Mouse (Mus musculus) brown adipose tissue, adult 24 weeks (tissue): ENCODE results near the gene Reep6. TPM values are rescaled to one million over a fixed set of nuclear protein-coding genes. Genes with fewer than 3 reads are reported as not detected.
A peak's percentile ranks its signal among the peaks of the same experiment; 100 is the strongest.

Experiments used
- H3K27ac ChIP-seq: fragments of 200-500 bp; replicated peaks from 2 replicates; pipeline ENCODE4 v1.5.1; 2012; ENCODE audit warnings: low read depth, mild to moderate bottlenecking, low read length
- H3K4me1 ChIP-seq: fragments of 200-500 bp; 2 replicates; pipeline ENCODE4 v1.6.1; 2012; ENCODE audit warnings: low read length, mixed read lengths; ENCODE audit not compliant: control insufficient read depth, insufficient read depth, insufficient read length
- H3K4me3 ChIP-seq: fragments of 200-500 bp; 2 replicates; pipeline ENCODE4 v1.5.1; 2012; ENCODE audit warnings: low read depth, mild to moderate bottlenecking, low read length, moderate library complexity; ENCODE audit not compliant: insufficient read depth
- polyA plus RNA-seq: library from polyadenylated mRNA; stranded (reverse); fragments of >200 nt; gene quantifications from 2 replicates; pipeline ENCODE4 v1.2.4, GENCODE M21; 2012; ENCODE audit not compliant: missing spikeins, insufficient read depth, insufficient read length

Reep6 gene
- polyA plus RNA-seq, 1 experiment = 17.7 TPM

- Histone ChIP-seq H3K4me3 (peak within 1 kb of the TSS; percentile 73), H3K27ac (peak within 1 kb of the TSS; percentile 23; the same call in 1 of the 2 replicates)
Observed at GRCm38 (mm10) chr10:80348244-80348781, 18.6 kb downstream of the Reep6 start, which contains the start of gene Adamtsl5. Gene Adamtsl5, minus strand, starts transcription at chr10:80348412.

GRCm38 (mm10) chr10:80348981-80349380, 19.2 kb downstream of the Reep6 start:
- Histone ChIP-seq H3K4me3 (0 out of 2 replicates have a peak overlapping the region, but pooled peaks have one; percentile 4), H3K4me1 (no peaks in the 10 kb centered on the region; the same call in 1 of the 2 replicates), H3K27ac (no peak overlapping the region)

More at GRCm38 (mm10) chr10:80348244-80348781, 18.6 kb downstream of the Reep6 start, which contains the start of gene Adamtsl5:
- no peaks in the 10 kb centered on the region; the same call in 1 of the 2 replicates for H3K4me1 ChIP-seq

GRCm38 (mm10) chr10:80350292-80350691, 20.5 kb downstream of the Reep6 start:
- Histone ChIP-seq H3K4me3 (no peak overlapping the region), H3K27ac (no peak overlapping the region), H3K4me1 (no peaks in the 10 kb centered on the region; the same call in 1 of the 2 replicates)

DNA sequence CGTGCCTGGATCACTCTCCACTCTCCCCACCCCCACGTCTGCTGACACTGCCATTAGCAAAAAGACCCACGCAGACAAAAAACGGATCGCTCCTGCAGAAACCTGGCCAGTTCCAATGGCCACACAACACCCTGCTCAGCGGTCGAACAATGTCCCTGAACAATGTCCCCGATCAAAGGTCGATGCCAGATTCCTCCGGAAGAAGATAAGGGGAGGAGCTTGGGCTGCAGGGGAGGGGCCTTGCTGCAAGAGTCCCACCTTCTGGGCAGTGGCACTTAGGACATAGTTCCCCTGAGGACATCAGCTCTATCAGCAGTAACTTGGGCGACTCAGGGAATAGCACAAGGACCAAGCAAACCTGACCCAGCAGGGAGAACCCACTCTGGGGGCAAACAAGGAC, 22.1 kb downstream of the Reep6 start:
- Histone ChIP-seq H3K27ac (no peak overlapping the region), H3K4me3 (no peak overlapping the region), H3K4me1 (no peaks in the 10 kb centered on the region; the same call in 1 of the 2 replicates)

- no peak overlapping the region for H3K4me3 ChIP-seq
- H3K4me1 ChIP-seq = no peaks in the 10 kb centered on the region; the same call in 1 of the 2 replicates
- H3K27ac ChIP-seq = no peak overlapping the region
Observed at GRCm38 (mm10) chr10:80352727-80353126, 23.0 kb downstream of the Reep6 start.

GRCm38 (mm10) chr10:80355431-80355830, 25.7 kb downstream of the Reep6 start:
- H3K4me1 ChIP-seq = no peaks in the 10 kb centered on the region
- H3K27ac ChIP-seq = no peak overlapping the region
- no peak overlapping the region for H3K4me3 ChIP-seq

- H3K27ac ChIP-seq = no peak within 1 kb of the TSS
- no peaks in the 10 kb centered on the region for H3K4me1 ChIP-seq
- H3K4me3 ChIP-seq = no peak within 1 kb of the TSS
Observed at GRCm38 (mm10) chr10:80356001-80356682, 26.4 kb downstream of the Reep6 start, which contains the start of gene Plk5. Gene Plk5, plus strand, starts transcription at chr10:80356459.

GRCm38 (mm10) chr10:80356737-80357136, 27.0 kb downstream of the Reep6 start:
- no peaks in the 10 kb centered on the region for H3K4me1 ChIP-seq
- no peak overlapping the region for H3K27ac ChIP-seq
- H3K4me3 ChIP-seq = no peak overlapping the region

DNA sequence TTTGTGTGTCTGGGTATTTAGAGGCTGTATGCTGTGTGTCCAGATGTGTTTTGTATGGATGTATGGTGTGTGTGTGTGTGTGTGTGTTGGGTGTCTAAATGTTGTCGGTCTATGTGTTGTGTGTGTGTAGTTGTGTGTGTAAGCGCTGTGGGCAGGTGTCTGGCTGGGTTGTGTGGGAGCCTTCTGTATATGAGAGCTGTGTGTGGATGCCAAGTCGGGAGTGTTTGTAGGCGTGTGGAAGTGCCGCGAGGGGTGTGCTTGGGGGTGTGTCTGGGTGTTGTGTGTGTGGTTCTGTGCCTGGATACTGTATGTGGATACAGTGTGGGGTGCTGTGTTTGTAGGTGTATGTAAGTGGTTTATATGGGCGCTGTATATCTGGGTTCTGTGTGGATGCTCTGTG, 27.6 kb downstream of the Reep6 start:
- no peaks in the 10 kb centered on the region for H3K4me1 ChIP-seq
- no peak overlapping the region for H3K4me3 ChIP-seq
- no peak overlapping the region for H3K27ac ChIP-seq

DNA sequence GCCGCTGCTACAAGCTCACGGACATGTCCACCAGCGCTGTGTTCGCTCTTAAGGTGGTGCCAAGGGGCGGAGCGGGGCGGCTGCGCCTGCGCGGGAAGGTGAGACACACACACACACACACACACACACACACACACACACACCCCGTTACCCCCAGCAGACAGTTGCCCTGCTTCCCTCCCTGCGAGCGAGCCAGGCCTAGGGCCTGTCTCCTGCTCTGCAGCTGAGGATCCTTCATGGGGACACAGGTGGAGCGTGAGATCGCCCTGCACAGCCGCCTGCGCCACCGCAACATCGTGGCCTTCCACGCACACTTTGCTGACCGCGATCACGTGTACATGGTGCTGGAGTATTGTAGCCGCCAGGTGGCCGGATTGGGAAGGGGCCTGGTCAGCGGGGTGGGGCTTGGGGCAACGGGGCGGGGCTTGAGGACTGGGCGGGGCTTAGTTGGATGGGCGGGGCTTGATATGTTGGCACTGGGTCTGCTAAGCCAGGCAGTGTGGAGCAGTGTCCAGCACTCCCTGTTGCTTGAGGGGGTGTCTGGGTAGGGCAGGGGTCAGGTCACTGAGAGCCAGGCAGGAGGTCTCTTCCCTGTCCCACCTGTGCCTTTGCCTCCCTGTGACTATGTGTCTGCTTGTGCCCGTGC, 28.4 kb downstream of the Reep6 start:
- Histone ChIP-seq H3K4me3 (no peak overlapping the region), H3K4me1 (no peaks in the 10 kb centered on the region), H3K27ac (no peak overlapping the region)

DNA sequence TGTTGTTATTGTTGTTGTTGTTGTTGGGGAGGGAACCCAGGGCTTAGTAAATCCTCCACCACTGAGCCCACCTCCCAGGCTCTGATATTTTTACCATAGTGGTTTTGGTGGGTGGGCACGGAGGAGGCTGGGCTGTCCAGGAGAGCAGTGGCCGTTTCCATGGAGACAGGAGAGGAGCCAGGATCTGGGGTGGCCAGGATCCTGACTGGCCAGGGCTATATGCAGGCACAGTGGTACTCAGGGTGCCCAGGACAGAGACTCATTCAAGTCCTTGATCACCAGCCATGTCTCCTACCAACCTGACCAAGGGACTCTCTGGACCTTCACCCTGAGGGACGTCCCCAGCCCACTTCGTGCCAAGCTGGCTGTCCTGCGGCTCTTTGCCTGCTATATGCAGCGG, 34.0 kb downstream of the Reep6 start:
- H3K4me1 ChIP-seq = no peaks in the 10 kb centered on the region
- H3K27ac ChIP-seq = no peak overlapping the region
- H3K4me3 ChIP-seq = no peak overlapping the region

- no peak overlapping the region for H3K27ac ChIP-seq
- no peaks in the 10 kb centered on the region for H3K4me1 ChIP-seq
Observed at GRCm38 (mm10) chr10:80365736-80366135, 36.0 kb downstream of the Reep6 start.

DNA sequence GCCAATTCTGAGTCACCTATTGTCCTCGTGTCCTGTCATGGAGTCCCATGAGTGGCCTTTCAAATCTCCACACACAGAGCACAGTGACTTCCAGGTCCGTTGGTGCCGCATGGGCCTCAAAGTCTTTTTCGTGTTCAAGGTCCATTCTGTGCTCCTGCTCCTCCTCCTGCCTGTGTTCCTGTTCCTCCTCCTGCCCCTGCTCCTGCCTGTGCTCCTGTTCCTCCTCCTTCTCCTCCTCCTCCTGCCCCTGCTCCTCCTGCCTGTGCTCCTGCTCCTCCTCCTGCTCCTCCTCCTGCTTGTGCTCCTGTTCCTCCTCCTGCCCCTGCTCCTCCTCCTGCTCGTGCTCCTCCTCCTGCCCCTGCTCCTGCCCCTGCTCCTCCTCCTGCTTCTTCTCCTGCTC, 38.2 kb downstream of the Reep6 start:
- Histone ChIP-seq H3K4me3 (no peak overlapping the region), H3K27ac (no peak overlapping the region), H3K4me1 (no peaks in the 10 kb centered on the region)

More at GRCm38 (mm10) chr10:80365736-80366135, 36.0 kb downstream of the Reep6 start:
- H3K4me3 ChIP-seq = no peak overlapping the region

DNA sequence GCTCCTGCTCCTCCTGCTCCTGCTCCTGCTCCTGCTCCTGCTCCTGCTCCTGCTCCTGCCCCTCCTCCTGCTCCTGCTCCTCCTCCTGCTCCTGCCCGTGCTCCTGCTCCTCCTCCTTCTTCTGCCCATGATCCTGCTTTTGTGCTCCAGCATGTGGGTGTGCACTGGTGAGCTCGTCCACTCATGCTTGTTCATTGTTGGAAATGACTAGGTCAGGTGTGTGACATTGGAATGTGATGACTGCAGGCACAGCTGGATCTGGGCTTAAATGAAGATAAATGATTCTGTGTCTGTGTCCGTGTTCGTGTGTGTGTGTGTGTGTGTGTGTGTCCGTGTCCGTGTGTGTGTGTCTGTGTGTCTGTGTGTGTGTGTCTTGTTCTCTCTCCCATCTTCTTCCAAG, 38.6 kb downstream of the Reep6 start:
- H3K4me1 ChIP-seq = no peaks in the 10 kb centered on the region
- no peak overlapping the region for H3K4me3 ChIP-seq
- H3K27ac ChIP-seq = no peak overlapping the region

- Histone ChIP-seq H3K4me3 (no peak overlapping the region), H3K27ac (no peak overlapping the region), H3K4me1 (no peaks in the 10 kb centered on the region)
Observed at GRCm38 (mm10) chr10:80369995-80370747, 40.4 kb downstream of the Reep6 start.
